Mouse (Mus musculus) brain, embryonic 14.5 days (tissue): ENCODE data around the gene Pdgfb.

Experiments used
- CTCF ChIP-seq: fragments of 200-500 bp; IDR thresholded peaks from 2 replicates; pipeline ENCODE4 v1.5.1; 2012; ENCODE audit warnings: inconsistent platforms, mild to moderate bottlenecking, moderate library complexity, borderline replicate concordance; ENCODE audit not compliant: insufficient read depth, insufficient read length; ENCODE audit errors: extremely low read depth
- POLR2A ChIP-seq: fragments of 200-500 bp; IDR thresholded peaks from 2 replicates; pipeline ENCODE4 v1.6.1; 2012; ENCODE audit warnings: mild to moderate bottlenecking, inconsistent platforms, borderline replicate concordance; ENCODE audit not compliant: poor library complexity, insufficient read depth, insufficient read length, severe bottlenecking; ENCODE audit errors: extremely low read depth

GRCm38 (mm10) chr15:79980716-79981115 lies 34.1 kb downstream of the Pdgfb start:
- TF ChIP-seq CTCF (no peak), POLR2A (no peak)
